Mouse (Mus musculus) cerebellum, adult 2 months (tissue): ENCODE measurements around the gene Tspan9.

Experiments
- CTCF ChIP-seq: fragments of 200-500 bp; IDR thresholded peaks from 2 replicates; pipeline ENCODE4 v1.5.1; 2011; ENCODE audit warnings: low read depth, mild to moderate bottlenecking, control low read depth, low read length, moderate library complexity, borderline replicate concordance; ENCODE audit not compliant: insufficient read depth
- POLR2A ChIP-seq: fragments of 200-500 bp; IDR thresholded peaks from 2 replicates; pipeline ENCODE4 v1.6.1; 2011; ENCODE audit warnings: low read length, control low read depth, borderline replicate concordance; ENCODE audit not compliant: insufficient read depth

GRCm38 (mm10) chr6:128065982-128066381 is 77.4 kb downstream of the Tspan9 start:
- TF ChIP-seq POLR2A, result no peak
- no peak for TF ChIP-seq CTCF
